Mouse (Mus musculus) adrenal gland, postnatal 4 days (tissue): ENCODE results near the gene Cacna1h. TPM values are rescaled to one million over a fixed set of nuclear protein-coding genes. Genes with fewer than 3 reads are reported as not detected.

Source experiments
- DNase-seq, 2 experiments: peaks; one replicate each; pipeline ENCODE4 v3.0.0; 2021 to 2022; ENCODE audit warnings: low spot score in 2 of 2, mixed read lengths in 2 of 2
- total RNA-seq, 2 experiments: library from RNA; stranded (reverse); gene quantifications; 2 replicates each; pipeline ENCODE4 v1.2.3; 2021

Gene Cacna1h
- total RNA-seq, 2 experiments from 2014 or later: 64.1 to 65.3 TPM

DNA sequence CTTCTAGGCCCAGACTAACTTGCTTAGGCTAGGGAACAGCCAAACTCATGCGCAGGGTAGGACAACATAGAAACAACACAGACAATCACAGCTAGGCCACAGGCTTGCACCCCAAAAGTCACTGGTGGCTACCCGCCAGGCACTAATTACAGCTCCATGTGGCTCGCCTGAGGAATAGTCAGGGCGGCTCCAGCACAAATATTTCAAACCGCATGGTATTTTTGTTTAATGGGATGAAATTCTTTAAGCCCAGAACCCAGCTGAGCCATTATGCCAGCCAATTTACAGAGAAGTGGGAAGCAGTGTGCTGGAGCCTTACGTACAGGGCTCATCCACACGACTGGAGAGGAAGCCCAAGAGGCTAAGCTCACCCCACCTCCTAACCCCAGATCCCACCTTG, 24.0 kb downstream of the Cacna1h start:
- DNase-seq: no peak

DNA sequence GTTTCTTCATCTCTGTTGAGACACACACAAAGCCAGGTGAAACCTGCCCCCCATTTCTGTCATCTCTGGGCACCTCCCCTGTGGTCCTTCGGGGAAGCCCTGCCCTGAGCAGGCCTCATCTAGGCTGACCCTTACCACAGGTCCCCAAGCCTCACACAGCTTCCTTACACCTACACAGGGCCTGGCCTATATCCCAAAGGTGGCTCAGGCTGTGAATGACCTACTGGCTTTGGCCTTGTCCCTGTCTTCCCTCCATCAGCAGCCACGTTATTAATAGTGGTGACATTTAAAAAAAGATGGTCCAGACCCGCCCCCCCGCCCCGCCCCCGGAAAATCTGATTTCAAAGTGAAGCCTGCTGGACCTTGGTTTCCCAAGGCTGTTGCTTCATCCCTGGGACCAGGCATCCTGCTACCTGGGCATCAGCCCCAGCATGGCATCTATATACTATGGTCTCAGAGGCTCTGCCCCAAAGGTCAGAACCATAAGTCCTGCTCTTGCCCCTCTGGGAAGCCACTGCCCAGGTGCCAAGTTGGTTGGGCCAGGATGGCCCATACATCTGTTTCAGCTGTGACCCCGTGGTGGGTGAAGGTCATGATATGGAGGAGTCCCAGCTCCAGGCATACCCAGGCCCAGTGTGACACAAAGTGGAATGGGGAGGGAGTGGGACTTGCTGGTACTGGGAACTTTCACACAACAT, 25.1 kb downstream of the Cacna1h start:
- DNase-seq: no peak

DNA sequence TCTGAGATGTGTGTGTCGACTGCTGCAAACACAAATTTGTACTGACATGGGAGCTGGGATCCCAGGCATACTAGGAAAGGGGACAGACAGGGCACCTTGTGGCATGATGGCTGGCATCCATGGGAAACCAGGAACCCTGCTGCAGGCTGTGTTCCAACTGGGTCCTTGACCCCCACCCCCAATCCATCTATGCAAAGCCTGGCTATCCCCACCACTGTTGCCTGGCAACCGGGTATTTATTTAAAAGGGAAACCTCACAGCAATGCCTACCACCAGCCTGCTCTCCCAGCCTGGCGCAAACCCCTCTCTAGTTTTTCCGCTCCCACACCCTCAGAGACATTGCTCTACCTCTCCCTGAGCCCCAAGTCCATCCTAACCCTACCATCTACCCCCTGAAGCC, 26.2 kb downstream of the Cacna1h start:
- DNase-seq: no peak

DNA sequence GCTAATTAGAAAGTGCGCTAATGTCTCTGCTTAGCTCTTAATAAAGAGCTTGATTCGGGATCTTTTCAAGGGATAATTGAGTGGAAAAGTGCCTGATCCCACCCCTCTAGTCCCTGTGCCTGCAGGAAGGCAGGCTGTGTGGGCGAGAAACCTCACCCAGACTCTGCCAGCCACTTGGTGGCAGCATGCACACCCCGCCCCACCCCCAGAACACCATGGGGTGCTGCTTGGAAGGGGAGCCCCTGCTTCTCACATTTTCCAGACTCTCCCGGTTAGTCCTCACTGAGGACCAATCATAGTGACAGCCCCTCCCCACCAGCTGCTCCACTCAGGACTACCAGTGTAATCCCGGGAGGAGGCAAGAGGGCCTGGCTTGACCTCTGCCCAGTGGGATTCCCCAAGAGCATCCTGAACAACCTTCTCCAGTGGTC, 27.6 kb downstream of the Cacna1h start:
- no peak for DNase-seq

DNA sequence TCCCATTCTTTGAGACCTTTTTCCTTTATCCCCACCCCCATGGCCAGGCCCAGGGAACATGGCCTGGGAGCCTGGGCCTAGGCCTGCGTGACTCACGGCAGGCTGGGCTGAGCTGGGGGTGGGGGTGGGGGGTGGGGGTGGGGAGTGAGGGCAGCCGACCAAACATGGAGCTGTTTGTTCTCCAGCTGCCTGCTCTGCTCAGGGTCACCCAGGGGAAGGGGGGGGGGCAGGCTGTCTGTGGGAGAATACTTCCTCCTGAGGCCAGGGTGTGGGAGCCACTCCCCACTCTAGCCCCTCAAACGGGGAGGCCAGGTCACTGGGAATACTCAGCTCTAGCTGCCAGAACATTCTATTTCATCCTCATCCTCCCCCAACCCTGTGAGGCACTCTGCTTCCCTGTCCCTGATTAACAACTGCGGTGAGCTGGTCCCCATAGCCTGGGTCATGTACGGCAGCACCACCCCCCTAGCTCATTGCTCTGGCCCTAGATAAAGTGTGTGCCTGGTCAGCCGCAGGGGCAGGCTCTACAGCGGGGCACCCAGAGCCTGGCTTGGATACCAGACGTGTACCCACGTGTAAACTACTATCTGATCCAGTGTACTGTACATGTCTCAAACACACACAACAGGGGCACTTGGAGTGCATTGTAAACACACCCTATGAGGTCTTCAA, 28.2 kb downstream of the Cacna1h start:
- DNase-seq: no peak

DNA sequence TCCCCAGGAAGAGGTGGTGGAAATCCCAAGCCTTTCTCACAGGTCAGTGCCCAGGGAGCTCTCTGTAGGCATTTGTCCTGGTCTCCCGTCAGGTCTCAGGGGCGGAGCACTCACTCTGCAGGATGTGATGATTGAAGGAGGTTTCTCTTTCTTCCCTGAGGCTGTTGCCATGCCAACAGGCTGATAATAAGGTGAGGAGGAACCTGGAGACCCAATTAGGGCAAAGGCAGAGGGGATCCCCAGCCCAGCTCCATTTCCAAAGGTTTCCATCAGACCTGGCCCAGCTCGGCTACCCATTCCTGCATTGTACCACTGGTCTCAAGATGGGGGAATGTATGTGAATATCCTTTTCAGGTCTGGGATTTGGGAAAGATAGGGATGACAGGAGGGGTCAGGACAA, 29.4 kb downstream of the Cacna1h start:
- DNase-seq: no peak

DNA sequence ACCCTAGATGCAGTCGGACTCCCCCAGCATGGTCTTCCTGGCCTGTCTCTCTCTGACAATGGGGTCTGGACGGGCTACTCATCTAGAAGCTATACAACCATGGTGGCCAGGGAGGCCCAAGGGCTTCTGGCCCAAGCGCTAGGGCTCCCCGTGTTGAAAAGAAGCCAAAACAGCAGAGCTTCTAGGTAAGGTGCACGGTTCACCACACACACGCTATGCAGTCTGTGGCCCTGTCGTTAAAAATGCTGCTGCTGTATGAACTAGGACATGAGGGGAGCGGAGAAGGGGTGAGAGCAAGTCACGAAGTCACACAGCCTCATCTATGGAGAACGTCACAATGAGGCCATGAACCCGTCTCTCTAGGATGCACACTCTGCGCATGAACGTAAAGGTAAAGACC, 31.4 kb downstream of the Cacna1h start:
- DNase-seq: no peak

DNA sequence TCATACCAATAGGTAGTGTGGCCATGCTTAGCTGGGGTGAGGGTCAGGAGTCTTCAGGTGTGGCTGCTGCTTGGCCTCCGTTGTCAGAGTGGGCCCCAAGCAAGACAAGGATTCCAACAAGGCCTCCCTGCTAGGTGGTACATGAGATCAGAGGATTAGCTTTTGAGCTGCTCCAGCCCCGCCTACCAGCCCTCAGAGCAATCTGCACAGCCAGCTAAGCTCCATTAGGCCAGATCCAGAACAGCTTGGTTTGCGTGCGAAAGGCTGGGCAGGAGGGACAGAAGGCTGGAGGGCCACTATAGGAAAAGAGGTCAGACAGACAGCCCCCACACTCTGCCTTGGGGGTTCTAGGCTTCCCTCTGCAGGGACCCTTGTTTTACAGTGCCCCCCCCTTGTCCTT, 32.1 kb downstream of the Cacna1h start:
- DNase-seq: no peak

DNA sequence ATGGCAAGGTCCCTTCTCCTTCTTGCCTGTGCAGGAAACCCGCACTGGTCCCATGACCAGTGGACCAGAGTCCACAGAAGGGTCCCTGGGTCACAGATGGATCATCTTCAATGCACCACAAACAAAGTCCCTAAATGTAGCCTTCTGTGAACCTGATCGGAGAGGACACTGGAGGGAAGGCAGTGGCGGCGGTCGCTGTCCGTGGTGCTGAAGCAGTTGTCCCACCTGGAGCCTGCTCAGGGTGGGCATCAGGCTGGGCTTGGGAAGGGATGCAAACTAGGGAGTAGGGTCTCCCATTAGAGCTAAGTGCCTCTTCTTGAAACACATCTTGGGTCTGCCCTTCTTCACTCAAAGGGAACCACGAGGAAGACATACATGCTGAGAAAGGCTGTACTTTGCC, 33.1 kb downstream of the Cacna1h start:
- no peak for DNase-seq

DNA sequence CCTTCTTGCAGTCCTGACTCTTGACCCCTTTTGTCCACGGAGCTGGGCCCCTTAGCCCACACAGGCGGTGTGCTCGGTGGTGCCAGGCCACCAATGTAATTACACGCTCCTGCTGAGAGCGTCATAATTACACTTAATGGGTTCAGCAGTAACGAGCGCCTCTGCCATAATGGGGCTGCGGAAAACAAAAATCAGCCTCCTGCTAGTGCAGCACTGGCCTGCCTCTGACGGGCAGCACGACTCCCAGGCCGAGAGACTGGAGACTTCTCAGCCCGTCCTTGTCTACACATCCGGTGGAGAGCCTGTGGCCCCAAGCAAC, 35.1 kb downstream of the Cacna1h start:
- DNase-seq: no peak

DNA sequence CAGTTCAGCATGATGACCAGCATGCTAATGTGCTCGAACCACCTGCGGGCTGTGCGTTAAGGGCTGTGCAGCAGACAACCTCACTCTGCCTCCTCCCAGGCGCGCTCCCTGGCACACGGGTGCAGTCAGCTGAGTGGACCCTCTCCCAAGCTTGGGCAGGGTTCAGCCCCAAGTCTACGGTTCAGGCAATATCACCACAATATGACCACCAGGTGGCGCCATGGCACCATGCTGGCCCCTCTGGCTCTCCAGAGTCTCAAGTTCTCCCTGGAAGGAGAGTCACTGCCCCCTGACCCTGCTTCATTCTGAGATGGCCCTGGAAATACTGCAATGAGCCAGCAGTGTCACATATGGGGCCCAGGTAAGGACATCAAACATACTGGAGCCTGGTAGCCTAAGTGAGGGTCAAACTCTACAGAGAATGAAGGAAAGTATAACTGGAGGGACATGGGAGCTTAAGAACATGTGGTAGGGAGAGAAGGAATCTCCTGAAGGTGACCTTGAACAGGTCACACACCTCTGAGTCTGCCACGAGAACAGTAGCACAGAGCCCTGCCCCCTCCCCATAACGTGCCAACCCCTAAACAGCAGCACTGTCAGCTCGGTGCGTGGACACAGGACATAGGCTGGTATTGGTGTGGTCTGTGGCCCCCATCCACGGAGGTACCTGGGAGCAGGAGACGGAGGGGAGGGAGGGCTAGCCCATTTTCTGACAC, 35.6 kb downstream of the Cacna1h start:
- peak; percentile 68 to 70 for DNase-seq

DNA sequence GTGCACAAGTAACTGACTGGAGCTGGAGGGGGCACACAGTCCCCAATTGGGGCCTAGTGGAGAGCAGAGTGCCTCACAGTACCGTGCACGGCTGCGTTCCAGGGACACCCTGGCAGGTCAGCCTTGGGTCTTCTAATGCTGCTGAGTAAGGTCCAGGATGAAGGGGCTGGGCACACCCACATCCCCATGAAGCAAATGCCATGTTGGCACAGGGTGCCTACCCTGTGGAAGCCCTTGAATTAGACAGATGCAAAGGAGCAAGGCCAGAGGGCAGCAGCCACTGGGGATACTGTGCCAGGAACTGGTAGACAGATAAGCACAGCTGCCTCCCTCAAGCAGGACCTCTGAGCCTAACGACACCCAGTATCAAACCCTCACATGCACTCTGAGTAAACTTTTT, 39.1 kb downstream of the Cacna1h start:
- no peak for DNase-seq

DNA sequence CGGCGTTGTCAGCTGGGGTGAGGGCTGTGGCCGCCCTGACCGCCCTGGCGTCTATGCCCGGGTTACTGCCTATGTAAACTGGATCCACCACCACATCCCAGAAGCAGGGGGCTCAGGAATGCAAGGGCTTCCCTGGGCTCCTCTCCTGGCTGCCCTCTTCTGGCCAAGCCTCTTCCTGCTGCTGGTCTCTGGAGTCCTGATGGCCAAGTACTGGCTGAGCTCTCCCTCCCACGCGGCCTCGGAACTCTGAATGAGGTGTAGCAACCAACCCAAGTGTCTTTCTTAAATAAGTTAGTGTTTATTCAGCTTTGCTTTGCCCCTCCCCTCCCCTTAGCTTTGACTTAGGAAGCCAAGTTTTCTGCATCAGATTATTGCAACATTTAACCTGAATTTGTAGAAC, 59.6 kb downstream of the Cacna1h start:
- peak in 1 of 2 experiments; percentile 32 for DNase-seq

DNA sequence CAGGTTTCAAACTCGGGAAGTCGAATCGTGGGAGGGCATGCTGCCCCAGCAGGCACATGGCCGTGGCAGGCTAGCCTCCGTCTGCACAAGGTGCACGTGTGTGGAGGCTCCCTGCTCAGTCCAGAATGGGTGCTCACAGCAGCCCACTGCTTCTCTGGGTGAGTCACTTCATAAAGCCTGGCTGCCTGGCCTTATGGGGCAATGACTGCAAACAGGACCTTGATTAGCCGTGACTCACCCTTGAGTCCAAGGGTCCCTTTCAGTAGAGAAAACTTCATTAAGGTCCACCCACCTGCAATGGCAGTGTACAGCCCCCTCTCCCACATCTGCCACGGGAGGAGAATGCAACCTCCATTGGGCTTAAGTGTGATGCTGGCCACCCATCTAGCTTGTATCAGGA, 61.1 kb downstream of the Cacna1h start:
- no peak for DNase-seq

DNA sequence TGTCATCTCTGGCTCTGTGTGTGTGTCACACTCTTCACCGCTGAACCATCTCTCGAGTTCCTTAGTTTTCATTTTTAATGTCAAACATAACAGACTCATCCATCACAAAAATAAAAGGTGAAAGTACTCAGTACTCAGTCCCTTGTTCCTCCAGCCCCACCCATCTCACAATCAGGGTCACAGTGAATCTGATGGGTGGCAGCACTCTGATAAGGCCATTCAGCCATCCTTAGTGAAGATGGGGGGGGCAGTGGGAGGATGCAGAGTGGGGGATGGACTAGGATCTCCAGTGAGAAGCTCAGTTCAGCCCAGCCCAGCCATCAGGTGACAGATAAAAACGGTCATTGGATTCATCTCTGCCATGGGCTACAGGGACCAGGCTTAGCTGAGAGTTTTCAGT, 64.6 kb downstream of the Cacna1h start, which contains the start of gene Tpsg1:
Gene Tpsg1 (plus strand): TSS at position 301 of the 400 bp plus-strand sequence.
- DNase-seq: no peak

DNA sequence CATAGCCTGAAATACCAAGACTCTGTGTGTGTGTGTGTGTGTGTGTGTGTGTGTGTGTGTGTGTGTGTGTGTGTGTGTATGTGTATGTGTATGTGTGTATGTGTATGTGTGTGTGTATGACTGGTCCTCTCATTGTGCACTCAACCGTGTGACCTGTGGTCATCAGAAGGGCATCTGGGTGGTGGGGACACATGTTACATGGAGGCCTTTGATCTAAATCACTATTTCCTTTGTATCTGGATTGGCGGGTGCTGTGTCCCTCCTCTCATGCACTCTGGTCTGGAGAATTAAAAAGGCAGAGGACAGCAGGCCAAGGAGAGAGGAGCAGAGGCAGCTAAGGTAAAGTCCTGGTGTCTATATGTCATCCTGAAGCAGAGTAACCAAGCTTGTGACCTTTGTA, 67.6 kb downstream of the Cacna1h start, which contains the start of gene Tpsb2:
Gene Tpsb2 (plus strand): TSS at position 301 of the 400 bp plus-strand sequence.
- DNase-seq: no peak

DNA sequence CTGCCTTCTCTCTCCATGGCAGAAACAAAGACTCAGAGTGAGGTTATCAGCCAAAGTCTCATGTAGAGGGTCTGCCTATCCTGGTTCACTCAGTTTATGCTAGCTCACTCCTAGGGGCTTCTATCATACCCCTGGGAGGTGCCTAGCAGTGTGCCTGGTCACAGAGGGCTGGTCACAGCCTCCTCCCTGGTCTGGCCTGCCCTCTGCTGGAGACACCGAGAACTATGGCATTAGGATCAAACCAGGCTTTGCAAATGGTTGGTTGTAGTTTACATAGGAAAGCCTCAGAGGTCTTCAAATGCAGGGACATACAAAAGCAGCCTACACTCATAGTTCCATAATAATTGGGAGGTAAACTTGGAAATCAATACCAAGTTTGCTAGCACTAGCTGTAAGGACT, 69.9 kb downstream of the Cacna1h start:
- DNase-seq: no peak

DNA sequence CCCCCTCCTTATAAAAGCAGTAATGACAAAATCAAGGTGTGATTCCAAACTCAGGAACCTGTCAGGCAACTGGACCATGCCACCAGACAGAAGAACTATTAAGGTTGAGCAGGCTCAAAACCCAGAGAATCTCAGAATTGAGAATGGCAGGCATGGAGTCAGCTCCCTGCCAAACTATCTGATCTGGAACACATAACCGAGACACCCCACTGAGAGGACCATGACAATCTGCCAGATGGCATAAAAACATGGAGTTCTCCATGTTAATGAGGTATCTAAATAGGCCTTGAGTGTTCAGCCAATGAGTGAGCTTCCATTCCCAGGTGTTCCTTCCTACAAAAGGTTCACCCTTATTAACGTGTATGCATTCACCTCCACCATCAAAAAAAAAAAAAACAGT, 72.3 kb downstream of the Cacna1h start:
- no peak for DNase-seq

DNA sequence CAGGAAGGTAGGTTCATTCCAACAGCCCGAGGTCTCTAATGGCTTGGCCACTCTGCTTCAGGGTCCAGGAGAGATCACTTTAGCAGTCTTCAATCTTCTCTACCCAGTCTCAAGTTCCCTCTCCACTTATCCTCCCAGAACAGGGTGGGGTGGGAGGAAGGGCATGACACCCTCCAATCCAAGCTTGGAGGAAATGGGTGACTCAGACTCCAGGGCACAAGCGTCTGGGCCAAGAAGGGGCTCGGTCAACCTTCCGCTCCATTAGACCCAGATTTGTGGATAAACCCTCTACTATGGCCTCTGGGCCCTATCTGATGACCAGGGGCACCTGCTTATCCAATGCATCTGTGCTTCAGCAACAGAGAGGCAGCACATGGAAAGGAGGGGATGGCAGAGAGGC, 88.1 kb downstream of the Cacna1h start, which contains the start of gene Tpsab1:
Gene Tpsab1 (minus strand): TSS at position 101 of the 400 bp plus-strand sequence.
- no peak for DNase-seq

DNA sequence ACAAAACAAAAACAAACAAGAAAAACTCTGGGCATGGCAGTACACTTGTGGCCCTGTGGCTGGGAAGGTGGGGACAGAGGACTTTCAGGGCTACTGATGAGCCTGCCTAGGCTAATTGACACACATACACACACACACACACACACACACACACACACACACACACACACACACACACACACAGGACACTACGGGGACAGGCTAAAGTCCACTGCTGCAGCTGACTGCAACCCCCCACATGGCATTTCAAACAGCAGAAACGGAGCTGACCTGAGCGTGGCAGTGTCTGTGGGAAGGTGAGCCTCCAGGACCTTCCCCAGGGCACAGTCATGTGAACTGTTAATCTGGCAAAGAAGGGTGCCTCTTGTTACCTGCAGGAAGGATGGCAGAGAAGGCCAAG, 92.1 kb downstream of the Cacna1h start:
- no peak for DNase-seq

DNA sequence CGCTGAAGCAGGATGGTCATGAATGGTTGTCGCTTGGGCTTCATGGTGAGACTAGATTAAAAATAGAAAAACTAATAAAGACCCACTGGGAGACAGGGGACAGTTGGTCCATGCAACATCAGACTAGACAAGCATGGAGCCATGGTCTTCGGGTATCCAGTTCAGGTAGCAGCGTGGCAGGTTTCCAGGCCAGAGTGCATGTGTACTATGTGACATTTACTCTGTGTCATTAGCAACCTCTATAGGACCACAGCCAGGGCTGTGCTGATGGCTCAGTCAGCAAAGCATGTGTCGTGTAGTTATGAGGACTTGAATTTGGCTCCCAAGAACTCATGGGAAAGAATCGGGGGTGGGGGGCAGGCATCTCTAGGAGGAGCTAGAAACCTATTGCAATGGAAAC, 93.6 kb downstream of the Cacna1h start:
- no peak for DNase-seq

DNA sequence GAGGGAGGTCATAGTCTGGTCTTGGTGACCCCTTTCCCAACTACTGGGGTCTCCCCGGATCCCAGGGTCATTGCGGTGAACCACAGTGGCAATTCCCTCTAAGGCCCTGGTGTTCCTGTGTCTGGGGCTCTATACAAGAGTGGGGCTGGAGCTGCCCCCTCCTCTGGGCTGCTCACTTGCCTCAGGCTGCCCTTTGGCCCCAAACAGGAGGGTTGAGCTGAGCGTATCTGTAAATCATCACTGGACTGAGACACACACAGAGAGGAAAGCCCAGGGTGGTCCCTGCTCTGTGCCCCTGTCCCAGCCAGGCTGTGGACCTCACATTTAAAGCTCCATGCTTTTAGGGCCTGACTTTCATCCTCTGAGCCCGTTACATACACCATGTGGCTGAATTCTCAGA, 95.4 kb downstream of the Cacna1h start:
- no peak for DNase-seq
